Mouse (Mus musculus) stomach, postnatal 0 days (tissue): ENCODE results near the gene Ankfn1.

ENCODE experiments used
- CTCF ChIP-seq: IDR thresholded peaks from 2 replicates; pipeline ENCODE4 v1.5.1; 2016; ENCODE audit warnings: antibody characterized with exemption, low read depth, mild to moderate bottlenecking, moderate library complexity
- EP300 ChIP-seq: optimal IDR thresholded peaks from 2 replicates; pipeline ENCODE3; 2016; ENCODE audit warnings: antibody characterized with exemption

- no peak for TF ChIP-seq EP300
- no peak for TF ChIP-seq CTCF
Observed at GRCm38 (mm10) chr11:89823661-89824446, 46.4 kb upstream of the Ankfn1 start.
